Mouse (Mus musculus) gastrocnemius, postnatal 25 days (tissue): ENCODE data around the gene Irgc1. TPM values are rescaled to one million over a fixed set of nuclear protein-coding genes. Genes with fewer than 3 reads are reported as not detected.

Experiments
- DNase-seq: peaks from one replicate; pipeline ENCODE4 v3.0.0; 2022
- total RNA-seq, 2 experiments: library from RNA; stranded (reverse); gene quantifications; 1 replicate in 1 of 2; 2 replicates in 1 of 2; pipeline ENCODE4 v1.2.3; 2021

Gene Irgc1
- total RNA-seq, 2 experiments from 2014 or later = not detected

GRCm38 (mm10) chr7:24472442-24472841 lies 20.3 kb upstream of the Irgc1 start:
- DNase-seq = no peak

GRCm38 (mm10) chr7:24470356-24470755 lies 18.3 kb upstream of the Irgc1 start:
- no peak for DNase-seq

- DNase-seq = no peak
These were observed 17.0 kb upstream of the Irgc1 start for GRCm38 (mm10) chr7:24469126-24469525.

DNA sequence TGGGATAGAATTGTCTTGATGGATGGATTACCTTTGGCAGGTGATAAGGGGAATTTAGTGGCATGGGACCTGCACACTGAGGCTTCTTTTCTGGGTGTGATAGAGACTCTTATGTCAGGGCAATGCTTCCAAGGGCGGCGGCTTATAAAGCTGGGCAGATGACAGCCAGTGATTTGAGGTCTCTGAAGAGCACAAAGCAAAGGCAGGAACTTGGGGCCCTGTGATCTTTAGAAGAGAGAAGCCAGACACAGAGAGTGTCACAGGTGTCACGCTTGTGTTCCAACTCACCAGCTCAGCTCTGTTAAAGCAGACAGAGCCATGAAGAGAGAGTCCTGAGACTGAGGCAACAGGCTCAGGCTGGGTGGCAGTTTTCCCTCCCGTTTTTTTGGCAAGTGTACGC lies 15.8 kb upstream of the Irgc1 start:
- no peak for DNase-seq

DNA sequence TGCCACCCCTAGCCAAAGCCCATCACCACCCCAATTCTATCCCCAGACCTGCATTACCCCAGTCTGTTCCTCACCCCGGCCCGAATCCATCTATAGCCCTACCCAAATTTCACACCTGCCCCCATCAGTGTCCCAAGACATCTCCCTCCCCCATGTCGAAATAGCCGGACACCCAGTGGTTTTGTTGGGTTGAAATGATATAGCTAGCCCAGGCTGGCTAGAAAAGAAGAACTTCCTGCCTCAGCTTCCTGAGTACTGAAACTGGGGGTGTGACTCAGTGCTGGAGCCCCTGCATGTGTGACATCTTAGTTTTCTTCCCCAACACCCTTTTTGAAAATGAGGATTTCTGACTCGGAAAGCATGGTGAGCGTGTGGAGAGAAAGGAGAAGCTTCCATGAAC lies 14.7 kb upstream of the Irgc1 start:
- DNase-seq = no peak

GRCm38 (mm10) chr7:24462388-24463319 lies 10.6 kb upstream of the Irgc1 start, which contains the start of gene Plaur:
TSS of gene Plaur (plus strand) at chr7:24462484.
- no peak for DNase-seq

DNA sequence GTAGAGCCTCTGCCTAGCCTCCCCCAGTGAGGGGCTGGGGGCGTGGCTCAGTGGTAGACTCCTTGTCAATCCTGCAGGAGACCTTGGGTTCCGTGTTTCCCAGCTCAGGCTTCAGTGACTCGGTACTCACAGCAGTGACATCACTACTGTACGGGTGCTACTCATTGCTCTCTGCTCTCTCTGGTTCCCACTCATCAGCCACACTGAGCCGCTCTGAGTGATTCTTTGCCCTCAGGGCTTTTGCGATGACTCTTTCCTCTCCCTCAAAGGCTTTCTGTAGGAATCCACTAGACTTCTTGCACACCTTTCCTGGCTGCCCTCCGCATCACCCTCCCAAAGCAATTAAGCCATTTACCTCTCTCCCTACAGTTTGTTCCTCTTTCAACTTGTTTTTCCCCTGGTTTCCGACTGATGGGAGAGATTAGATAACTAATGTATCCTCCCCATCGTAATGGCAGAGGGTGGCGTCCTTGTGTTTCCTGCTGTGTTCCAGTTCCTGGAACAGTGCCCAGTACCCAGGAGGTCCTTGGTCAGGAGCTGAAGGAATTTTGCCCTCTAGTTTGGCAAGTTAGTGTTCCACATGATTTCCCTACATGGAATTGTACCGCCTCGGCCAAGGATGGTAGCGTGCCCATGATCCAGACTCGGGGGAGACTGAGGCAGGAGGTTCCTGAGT lies 9.4 kb upstream of the Irgc1 start:
- DNase-seq = no peak

- peak; percentile 43 for DNase-seq
These were observed 7.7 kb upstream of the Irgc1 start for GRCm38 (mm10) chr7:24459843-24460242.

DNA sequence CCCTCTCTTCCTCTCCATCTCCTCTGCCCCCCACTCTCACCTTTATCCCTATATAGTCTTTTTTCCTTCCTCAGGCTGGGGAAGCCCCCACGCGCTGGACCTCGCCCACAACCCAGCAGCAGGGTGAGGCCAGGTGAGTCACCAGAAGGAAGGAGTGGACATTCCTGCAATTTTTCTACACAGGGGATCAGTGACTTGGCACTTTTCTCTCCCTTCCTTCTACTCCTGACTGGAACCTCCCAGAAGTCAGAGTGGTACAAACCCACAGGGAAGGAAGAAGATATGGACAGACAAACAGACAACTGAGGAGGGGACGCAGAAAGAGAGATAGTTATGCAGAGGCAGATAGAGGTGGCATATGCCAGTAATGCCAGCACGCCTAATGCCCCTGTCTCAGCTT lies 7.3 kb upstream of the Irgc1 start:
- DNase-seq = no peak

DNA sequence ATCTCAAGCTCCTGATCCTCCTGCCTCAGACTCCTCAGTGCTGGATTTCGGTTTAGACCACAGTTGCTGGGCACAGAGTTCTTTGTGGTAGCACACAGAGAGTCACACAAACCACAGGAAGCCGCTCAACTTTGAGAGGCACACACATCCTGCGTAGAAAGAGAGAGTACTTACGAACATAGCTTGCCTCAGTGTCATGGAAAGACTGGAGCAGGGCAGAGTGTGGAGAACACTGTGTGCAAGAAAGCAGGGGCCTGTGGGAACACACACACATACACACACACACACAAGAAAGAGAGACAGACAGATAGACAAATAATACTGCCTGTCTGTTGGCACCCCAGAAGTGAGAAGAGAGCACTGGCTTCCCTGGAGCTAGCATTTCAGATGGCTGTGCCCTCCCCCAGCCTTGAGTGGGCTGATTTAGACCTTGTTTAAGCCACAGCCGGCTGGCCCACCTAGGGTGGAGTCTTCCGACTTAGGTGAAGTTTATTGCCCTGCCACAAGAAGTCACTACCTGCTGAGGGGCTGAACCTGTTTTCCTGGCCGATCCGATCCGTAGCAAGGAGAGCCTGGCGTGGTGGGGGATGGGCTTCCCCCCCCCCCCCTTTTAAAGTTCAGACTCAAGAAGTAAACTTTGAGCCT lies 5.8 kb upstream of the Irgc1 start:
- DNase-seq = no peak

- no peak for DNase-seq
These were observed 3.6 kb upstream of the Irgc1 start for GRCm38 (mm10) chr7:24455726-24456125.

DNA sequence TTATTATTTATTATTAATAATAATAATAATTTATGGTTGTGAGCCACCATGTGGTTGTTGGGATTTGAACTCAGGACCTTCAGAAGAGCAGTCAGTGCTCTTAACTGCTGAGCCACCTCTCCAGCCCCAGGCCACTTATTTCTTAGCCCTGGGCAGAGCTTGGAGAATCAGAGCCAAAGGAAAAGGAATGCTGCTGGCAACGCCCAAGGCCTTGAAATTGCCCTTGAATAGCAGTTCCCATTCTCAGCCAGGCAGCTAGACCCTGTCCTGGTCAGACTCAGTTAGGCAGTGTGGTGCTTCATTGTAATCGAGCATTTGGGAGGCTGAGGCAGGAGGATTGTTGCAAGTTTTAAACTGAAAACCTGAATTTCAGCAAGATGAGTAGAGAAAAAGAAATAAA lies 2.1 kb upstream of the Irgc1 start:
- no peak for DNase-seq

- DNase-seq = no peak
These were observed 1.5 kb downstream of the Irgc1 start for GRCm38 (mm10) chr7:24450585-24451017.

DNA sequence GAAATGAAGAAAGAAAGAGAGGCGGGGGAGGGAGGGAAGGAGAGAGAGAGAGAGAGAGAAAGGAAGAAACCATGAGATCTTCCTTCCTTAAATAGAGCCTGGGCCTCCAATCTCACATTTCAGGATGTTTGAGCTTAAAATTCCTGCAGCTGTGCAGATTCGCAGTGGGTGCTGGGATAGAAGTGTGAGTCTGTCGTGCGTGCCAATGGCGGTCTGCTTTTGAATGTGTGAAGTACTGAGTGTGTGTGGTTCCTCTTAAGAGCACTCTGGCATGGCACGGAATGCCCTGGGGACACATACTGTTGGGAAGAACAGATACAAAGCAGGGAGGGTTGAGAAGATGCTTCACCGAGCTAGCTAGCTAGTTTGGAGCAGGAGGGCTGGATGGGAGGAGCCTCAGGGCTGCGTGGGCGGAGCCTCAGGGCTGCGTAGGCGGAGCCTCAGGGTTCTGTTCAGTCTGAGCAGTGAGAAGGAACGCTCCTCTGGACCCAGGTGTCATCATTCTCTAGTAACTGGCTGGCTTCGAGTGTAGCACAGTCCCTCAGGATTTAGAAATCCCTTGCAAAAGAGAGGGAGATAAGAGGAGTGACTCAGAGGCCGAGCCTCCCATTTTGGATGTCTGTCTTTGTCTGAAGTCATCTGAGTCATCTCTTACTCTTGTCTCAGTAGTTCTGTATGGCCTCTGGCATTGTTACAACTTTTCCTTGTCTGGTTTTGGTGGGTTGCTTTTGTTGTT lies 3.1 kb downstream of the Irgc1 start:
- no peak for DNase-seq

DNA sequence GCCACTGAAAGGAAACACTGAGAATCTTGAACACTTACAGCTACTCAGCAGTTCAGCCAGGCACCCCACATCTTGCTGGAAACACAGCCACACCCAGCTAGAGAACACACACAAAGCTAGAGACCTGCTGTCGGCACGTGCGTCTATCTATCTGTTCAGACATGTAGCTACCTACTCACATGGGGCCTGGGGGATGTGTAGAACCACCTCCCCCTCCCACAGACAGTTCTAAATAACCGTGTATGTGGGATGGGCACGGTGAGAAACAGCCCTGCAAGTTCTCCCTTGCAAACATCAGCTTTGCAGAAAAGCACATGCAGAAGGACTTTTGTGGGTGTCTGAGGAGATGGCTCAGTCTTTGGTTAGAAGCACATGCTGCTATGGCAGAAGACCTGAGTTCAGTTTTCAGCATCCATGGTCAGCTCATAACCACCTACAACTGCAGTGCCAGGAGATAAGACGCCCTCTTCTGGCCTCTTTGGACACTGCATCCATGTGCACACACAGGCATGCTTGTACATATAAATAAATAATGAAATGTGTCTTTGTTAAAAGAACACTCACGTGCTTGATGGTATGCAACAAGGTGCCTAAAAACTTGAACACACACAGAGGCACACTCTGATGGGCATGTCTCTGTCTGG lies 5.3 kb downstream of the Irgc1 start:
- DNase-seq = no peak

GRCm38 (mm10) chr7:24445266-24445926 lies 6.7 kb downstream of the Irgc1 start:
- no peak for DNase-seq

DNA sequence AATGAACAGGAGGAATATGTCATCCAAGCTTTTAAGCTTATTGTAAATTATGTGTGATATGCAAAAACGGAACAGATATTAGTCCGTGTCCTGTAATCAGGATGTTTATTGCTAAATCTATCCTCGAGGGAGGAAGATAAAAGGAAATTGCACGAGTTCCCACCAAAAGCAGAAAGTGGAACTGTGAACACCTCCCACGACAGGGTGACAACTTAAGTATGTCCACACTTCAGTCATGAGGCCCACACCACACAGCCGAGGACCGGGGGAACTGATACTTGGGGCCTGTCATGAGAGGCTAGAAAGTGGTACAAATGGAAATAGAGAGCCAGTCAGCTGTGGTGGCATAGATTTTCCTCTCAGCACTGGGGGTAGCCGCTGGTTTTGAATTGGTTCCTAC lies 9.8 kb downstream of the Irgc1 start:
- DNase-seq = no peak

- peak; percentile 55 for DNase-seq
These were observed 10.3 kb downstream of the Irgc1 start for GRCm38 (mm10) chr7:24441785-24442184.

- no peak for DNase-seq
These were observed 12.2 kb downstream of the Irgc1 start for GRCm38 (mm10) chr7:24439891-24440290.

DNA sequence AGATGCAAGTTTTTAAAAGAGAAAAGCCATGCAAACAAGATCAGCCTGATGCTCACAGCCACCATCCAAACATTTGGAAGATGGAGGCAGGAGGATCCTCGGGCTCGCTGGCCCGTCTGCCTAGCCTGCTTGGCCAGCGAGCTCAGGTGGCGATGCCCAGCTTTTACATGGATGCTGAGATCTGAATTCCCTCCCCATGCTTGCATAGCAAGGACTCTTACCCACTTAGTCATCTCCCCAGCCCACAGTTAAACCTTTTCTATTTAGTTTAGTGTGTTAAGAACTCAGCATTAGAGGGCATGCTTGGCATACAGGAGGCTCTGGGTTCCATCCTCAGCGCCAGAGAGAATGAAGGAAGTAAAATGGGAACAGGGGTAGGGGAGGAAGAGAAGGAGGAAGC lies 12.9 kb downstream of the Irgc1 start:
- no peak for DNase-seq

DNA sequence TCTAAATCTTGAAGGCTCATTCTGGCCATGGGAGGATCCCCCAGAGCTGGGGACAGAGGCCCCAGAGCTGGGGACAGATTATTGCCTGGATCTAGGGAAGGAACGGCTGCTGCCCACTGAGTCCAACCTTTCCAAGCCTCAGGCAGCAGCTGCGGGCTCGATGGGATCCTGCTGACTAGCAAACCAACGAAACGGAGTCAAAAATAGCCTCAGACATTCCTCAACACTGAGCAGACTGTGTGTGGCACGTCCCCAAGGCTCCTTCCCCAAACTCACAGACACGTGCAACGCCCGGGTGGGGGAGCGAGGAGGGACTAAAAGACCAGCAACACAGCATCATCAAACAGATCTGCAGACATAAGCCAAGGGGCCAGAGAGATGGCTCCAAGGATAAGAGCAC lies 14.1 kb downstream of the Irgc1 start:
- DNase-seq = peak; percentile 42
